Mouse (Mus musculus) forebrain, postnatal 0 days (tissue): Measurements from ENCODE around the gene Cdk17. TPM values are rescaled to one million over a fixed set of nuclear protein-coding genes. Genes with fewer than 3 reads are reported as not detected.

ENCODE experiments used
- ATAC-seq: fragments of 200-750 bp; cut with Nextera tagmentation; 2 replicates; pipeline ENCODE4 v1.8.0; 2017; ENCODE audit warnings: mild to moderate bottlenecking, moderate library complexity
- DNase-seq: peaks from one replicate; pipeline ENCODE4 v3.0.0-alpha.2; 2015
- H3K27ac ChIP-seq: fragments of 300-500 bp; sonication (generic); 2 replicates; pipeline ENCODE4 v1.5.1; 2014; ENCODE audit warnings: low read depth, mild to moderate bottlenecking, antibody characterized with exemption, low read length, moderate library complexity, mixed read lengths
- H3K27me3 ChIP-seq: fragments of 300-500 bp; sonication (generic); 2 replicates; pipeline ENCODE4 v1.6.1; 2014; ENCODE audit warnings: mild to moderate bottlenecking, low read length, mixed read lengths; ENCODE audit not compliant: insufficient read depth
- H3K36me3 ChIP-seq: fragments of 300-500 bp; sonication (generic); 2 replicates; pipeline ENCODE4 v1.6.1; 2014; ENCODE audit warnings: mild to moderate bottlenecking, moderate library complexity; ENCODE audit not compliant: insufficient read depth
- H3K4me1 ChIP-seq: fragments of 300-500 bp; sonication (generic); 2 replicates; pipeline ENCODE4 v1.6.1; 2014; ENCODE audit warnings: antibody characterized with exemption; ENCODE audit not compliant: insufficient read depth
- H3K4me2 ChIP-seq: fragments of 300-500 bp; sonication (generic); 2 replicates; pipeline ENCODE4 v1.6.1; 2014; ENCODE audit warnings: low read depth, mild to moderate bottlenecking, moderate library complexity
- H3K4me3 ChIP-seq: fragments of 300-500 bp; sonication (generic); 2 replicates; pipeline ENCODE4 v1.5.1; 2014; ENCODE audit warnings: low read depth, low read length, mixed read lengths
- H3K9ac ChIP-seq: fragments of 300-500 bp; sonication (generic); 2 replicates; pipeline ENCODE4 v1.6.1; 2014; ENCODE audit warnings: mild to moderate bottlenecking
- H3K9me3 ChIP-seq: fragments of 300-500 bp; sonication (generic); 2 replicates; pipeline ENCODE4 v1.6.1; 2016; ENCODE audit warnings: low read length
- CTCF ChIP-seq: sonication (generic); IDR thresholded peaks from 2 replicates; pipeline ENCODE4 v1.5.1; 2016; ENCODE audit warnings: antibody characterized with exemption, control low read depth, low read depth
- WGBS: fragments of 180-500 bp; shearing (Covaris S2); extraction: QIAGEN DNeasy Blood & Tissue Kit; methylation state at CpG from one replicate; pipeline ENCODE4 v1.1.7; 2014; 5-methylcytosine and 5-hydroxymethylcytosine counted together
- polyA plus RNA-seq: library from polyadenylated mRNA; unstranded; fragments of >200 nt; fragmentation: Nextera tagmentation; extraction: Ambion mirVana; gene quantifications from 2 replicates; pipeline ENCODE4 v1.2.1, GENCODE M21; 2015
- total RNA-seq: library from RNA; depleted of rRNA; stranded (reverse); fragments of >200 nt; gene quantifications from 2 replicates; pipeline ENCODE4 v1.2.3, GENCODE M21; 2014

The Cdk17 gene
- total and polyA plus RNA-seq, 2 experiments from 2014 or later = 46.8 to 149 TPM

DNA sequence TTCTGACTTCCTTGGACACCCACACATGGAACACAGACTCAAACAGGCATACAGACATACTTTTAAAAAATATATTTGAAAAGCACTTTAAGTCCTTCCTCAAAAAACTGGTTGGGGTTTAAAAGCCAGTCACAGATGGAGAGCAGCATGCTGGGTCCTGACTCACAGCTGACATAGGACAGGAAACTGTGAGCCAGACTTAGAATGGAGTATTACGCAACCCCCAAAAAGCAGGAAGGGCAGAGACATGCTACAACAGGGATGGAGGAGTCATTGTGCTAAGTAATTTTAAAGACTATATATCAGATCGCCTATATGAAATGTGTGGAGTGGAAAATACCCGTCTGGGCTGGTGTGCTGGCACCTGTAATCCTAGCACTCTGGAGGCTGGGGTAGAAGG, 107.7 kb downstream of the Cdk17 start:
- H3K4me2 ChIP-seq = no peak overlapping the region
- no peaks in the 10 kb centered on the region for H3K9me3 ChIP-seq
- no peaks in the 10 kb centered on the region for H3K27me3 ChIP-seq
- no peak overlapping the region for H3K27ac ChIP-seq
- no peak overlapping the region for H3K4me3 ChIP-seq
- H3K4me1 ChIP-seq = peaks cover 8% of the 10 kb centered on the region; the same call in 1 of the 2 replicates
- WGBS = 96% methylated on average over 3 of the region's 3 CpGs
- no peak overlapping the region for H3K9ac ChIP-seq
- ATAC-seq (no peak), DNase-seq (no peak)
- no peak for TF ChIP-seq CTCF
- peaks cover 3% of the 10 kb centered on the region; the same call in 1 of the 2 replicates for H3K36me3 ChIP-seq

DNA sequence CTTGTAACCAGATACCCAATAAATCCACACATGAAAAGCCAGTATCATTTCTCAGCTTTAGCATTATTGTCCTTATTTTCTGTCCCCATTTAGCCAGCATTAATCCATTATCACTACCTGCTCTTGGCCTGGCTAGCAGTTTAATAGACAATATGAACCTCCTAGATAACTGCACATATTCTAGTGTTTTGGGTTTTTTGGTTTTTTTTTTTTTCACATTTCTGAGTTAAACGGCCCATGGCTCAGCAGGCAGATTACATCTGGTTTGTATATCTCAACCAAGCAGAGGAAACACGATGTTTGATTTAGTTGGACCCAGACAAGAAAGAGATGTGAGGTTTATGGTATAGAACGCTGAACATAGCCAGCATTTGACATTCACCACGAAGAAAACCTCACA, 109.1 kb downstream of the Cdk17 start:
- Histone ChIP-seq H3K4me2 (no peak overlapping the region), H3K9me3 (no peaks in the 10 kb centered on the region), H3K36me3 (peaks cover 3% of the 10 kb centered on the region; the same call in 1 of the 2 replicates), H3K4me3 (no peak overlapping the region), H3K4me1 (peaks cover 5% of the 10 kb centered on the region; the same call in 1 of the 2 replicates), H3K27ac (no peak overlapping the region), H3K9ac (no peak overlapping the region), H3K27me3 (no peaks in the 10 kb centered on the region)
- no peak for TF ChIP-seq CTCF
- no peak for ATAC-seq
- WGBS = 83% methylated on average over 4 of the region's 4 CpGs
- no peak for DNase-seq

DNA sequence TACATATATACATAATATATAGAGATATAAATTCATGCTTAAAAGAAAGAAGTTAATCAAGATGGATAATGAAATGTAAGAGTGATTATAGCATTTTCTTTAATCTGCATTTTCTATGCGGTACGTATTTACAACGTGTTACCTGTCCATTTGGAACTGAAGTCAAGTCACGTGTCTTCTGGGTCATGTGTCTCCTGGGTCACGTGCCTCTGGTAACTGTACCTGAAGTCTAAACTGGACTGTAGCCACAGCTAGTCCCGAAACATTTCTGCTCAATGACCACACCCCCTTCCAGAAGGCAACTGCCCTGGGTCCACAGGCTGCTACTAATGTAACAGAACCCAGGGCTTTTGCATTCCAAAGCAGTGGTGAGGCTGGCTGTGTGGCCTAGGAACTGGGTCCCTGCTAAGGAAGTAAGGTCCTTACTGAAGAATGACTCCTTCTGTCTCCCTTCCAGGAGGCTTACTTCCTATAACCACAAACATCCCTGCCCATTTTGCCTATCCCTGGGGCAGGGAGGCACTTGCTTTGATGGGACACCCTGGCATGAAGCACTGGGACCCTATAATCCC, 110.3 kb downstream of the Cdk17 start:
- ATAC-seq = no peak
- no peak for TF ChIP-seq CTCF
- Histone ChIP-seq H3K9me3 (no peaks in the 10 kb centered on the region), H3K36me3 (no peaks in the 10 kb centered on the region), H3K4me1 (peaks cover 17% of the 10 kb centered on the region; the same call in 1 of the 2 replicates), H3K27ac (no peak overlapping the region), H3K9ac (no peak overlapping the region), H3K4me2 (no peak overlapping the region), H3K27me3 (no peaks in the 10 kb centered on the region), H3K4me3 (no peak overlapping the region)
- no peak for DNase-seq
- whole genome bisulfite sequencing = 91% methylated on average over 6 of the region's 6 CpGs

DNA sequence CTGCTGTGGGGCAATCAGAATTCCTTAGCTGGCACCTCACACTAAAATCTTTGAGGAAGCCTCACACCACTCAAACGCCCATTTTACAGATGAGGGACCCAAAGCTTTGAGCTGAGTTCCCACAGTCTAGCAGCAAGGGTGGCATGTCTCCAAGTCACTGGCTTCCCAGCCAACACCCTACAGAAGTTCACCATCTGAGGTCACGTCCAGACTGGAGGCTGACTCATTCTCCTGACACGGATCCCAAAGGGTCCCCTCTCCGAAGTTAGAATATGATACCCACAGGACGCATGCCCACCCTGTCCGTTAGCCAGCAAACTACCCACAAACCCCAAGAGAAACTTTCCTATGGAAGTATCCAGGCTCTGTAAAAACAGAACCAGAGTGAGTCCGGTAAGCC, 111.2 kb downstream of the Cdk17 start:
- H3K4me3 ChIP-seq = no peak overlapping the region
- no peak overlapping the region for H3K4me2 ChIP-seq
- no peak for TF ChIP-seq CTCF
- no peaks in the 10 kb centered on the region for H3K36me3 ChIP-seq
- ATAC-seq (no peak), DNase-seq (no peak)
- peaks cover 22% of the 10 kb centered on the region for H3K4me1 ChIP-seq
- H3K27me3 ChIP-seq = no peaks in the 10 kb centered on the region
- H3K27ac ChIP-seq = no peak overlapping the region
- 87% methylated on average over 7 of the region's 7 CpGs for WGBS
- no peak overlapping the region for H3K9ac ChIP-seq
- no peaks in the 10 kb centered on the region for H3K9me3 ChIP-seq

DNA sequence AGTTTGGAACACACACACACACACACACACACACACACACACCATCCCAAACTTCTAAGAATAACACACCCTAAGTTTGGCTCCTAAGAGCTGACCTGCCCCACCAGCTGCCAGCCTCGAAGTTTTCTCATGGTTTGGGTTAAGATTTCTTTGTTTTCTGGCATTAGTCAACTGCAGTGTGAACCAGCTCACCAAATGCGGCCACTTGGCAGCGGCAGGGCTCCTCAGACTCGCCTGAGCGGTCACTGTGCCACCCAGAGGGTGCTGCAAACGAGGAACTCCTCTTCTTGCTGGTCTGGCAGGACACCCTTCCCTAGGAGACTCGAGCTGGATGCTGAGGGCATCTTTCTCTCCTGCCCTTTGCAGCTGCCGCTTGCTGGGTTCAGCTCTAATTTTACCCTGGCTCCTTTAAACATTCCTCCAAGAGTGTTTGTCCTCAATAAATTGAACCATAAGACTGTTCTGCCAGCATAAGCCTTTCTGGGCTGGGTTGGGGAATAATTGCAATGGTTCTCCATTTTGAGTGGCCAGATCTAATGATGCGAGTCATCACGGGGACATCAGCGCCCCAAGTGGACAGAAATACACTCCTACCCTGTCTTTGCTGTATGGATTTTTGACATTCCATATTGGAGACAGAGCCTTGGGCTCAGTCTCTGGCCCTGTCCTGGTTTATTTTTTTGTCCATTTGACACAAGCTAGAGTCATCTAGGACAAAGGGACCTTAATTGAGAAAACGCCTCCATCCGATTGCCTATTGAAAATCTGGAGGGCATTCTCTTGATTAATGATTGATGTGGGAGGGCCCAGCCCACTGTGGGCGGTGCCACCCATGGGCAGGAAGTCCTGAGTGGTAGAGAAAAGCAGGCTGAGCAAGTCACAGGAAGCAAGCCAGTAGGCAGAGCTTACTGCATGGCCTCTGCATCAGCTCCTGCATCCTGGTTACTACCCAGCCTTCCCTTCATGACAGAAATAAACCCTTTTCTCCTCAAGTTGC, 112.6 kb downstream of the Cdk17 start:
- no peak overlapping the region for H3K9ac ChIP-seq
- no peak overlapping the region for H3K4me3 ChIP-seq
- DNase-seq = peak; percentile 18
- H3K27ac ChIP-seq = 0 out of 2 replicates have a peak overlapping the region, but pooled peaks have one; percentile 29
- WGBS = 57% methylated on average over 14 of the region's 14 CpGs
- no peaks in the 10 kb centered on the region for H3K9me3 ChIP-seq
- no peak overlapping the region for H3K4me2 ChIP-seq
- no peaks in the 10 kb centered on the region for H3K36me3 ChIP-seq
- H3K4me1 ChIP-seq = peaks cover 25% of the 10 kb centered on the region
- ATAC-seq = no peak
- no peaks in the 10 kb centered on the region for H3K27me3 ChIP-seq
- TF ChIP-seq CTCF = peak; percentile 14; the same call in 1 of the 2 replicates

DNA sequence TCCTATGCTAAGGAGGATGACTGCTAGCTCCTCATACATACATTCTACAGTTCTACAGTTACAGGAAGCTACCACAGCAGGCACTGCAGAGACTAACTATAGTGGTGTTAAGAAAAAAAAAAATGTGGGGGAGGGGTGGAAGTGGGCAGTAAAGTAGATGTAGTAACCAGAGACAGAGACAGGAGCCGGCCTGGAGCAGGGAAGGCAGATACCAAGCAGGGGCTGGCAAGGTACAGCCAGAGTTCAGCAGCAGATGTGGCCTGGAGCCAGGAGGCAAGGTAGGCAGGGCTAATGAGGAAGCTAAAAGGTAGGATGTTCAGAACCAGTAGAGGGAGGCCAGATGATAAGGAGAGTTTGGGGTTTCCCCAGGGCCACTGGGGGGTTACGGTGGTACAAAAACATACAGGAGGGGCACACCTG, 113.6 kb downstream of the Cdk17 start:
- no peak for ATAC-seq
- Histone ChIP-seq H3K9ac (no peak overlapping the region), H3K27ac (0 out of 2 replicates have a peak overlapping the region, but pooled peaks have one; percentile 29), H3K9me3 (no peaks in the 10 kb centered on the region), H3K36me3 (no peaks in the 10 kb centered on the region), H3K27me3 (no peaks in the 10 kb centered on the region), H3K4me1 (peaks cover 25% of the 10 kb centered on the region), H3K4me2 (no peak overlapping the region), H3K4me3 (no peak overlapping the region)
- 65% methylated on average over 2 of the region's 2 CpGs for WGBS
- peak; percentile 20 for DNase-seq
- TF ChIP-seq CTCF = no peak
